ENCODE assay signal across 25 mouse cellular contexts in the genomic region with DNA sequence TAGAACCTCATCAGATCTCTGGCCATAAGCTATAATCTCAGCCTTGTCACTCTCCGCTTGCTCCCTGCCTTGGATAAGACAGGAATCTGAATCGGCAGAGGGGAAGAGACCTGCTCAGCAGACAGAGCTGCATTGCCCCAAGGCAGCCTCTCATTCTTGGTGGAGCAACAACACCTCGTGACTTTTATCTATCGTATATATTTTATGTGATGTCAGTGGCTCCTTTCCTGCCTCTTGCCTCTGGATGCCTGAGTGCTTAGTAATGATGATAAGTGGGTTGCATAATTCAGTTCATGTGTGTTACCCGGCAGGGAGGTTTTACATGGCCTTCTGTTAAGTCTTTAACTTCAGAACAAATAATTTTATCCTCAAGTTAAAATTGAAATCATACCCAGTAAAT.
DNase-seq lines count a peak whose midpoint lies in the region; ATAC-seq and TF ChIP-seq lines count a peak whose summit lies in the region.
"Had no signal": no experiment of that assay in that cellular context is flagged by ENCODE, and none has a peak within 500 bp of the region (broad histone marks: within the 10 kb centered on the region; RNA-seq: fewer than 3 reads in every experiment).

No protein-coding gene starts in this region.

- H3K36me3 ChIP-seq in heart, embryonic 15.5 days: no peaks in the 10 kb centered on the region
- 0 out of 2 replicates have a peak, but pooled peaks cover 4% of the 10 kb centered on the region for H3K36me3 ChIP-seq in embryonic facial prominence, embryonic 14.5 days (ENCODE audit: control insufficient read depth, insufficient read depth, low read length)
- H3K36me3 ChIP-seq: embryonic facial prominence, embryonic 15.5 days; hindbrain, embryonic 12.5 days; stomach, embryonic 15.5 days had no signal

- H3K9ac ChIP-seq in heart, embryonic 15.5 days: no peak overlapping the region
- H3K9ac ChIP-seq in embryonic facial prominence, embryonic 14.5 days (ENCODE audit: low read depth, low read length): no peak overlapping the region
- H3K9ac ChIP-seq: embryonic facial prominence, embryonic 15.5 days; hindbrain, embryonic 12.5 days; stomach, embryonic 15.5 days had no signal

- no peak for TF ChIP-seq POLR2A in lung, adult 2 months (IDR thresholded peaks at IDR 0.05; ENCODE audit: borderline replicate concordance, extremely low read depth, low read depth, low read length)

- H3K4me1 ChIP-seq in heart, embryonic 15.5 days (replicated peaks): no peaks in the 10 kb centered on the region
- no peaks in the 10 kb centered on the region for H3K4me1 ChIP-seq in lung, adult 2 months (ENCODE audit: control insufficient read depth, insufficient read depth, low read length)
- H3K4me1 ChIP-seq in embryonic facial prominence, embryonic 14.5 days (ENCODE audit: control insufficient read depth, insufficient read depth, low read length): peaks cover 5% of the 10 kb centered on the region; the same call in 1 of the 2 replicates
- H3K4me1 ChIP-seq: hindbrain, embryonic 12.5 days; megakaryocyte, embryonic 14.5 days; stomach, embryonic 15.5 days had no signal

- no peak for DNase-seq in heart, adult 8-10 months (ENCODE audit: low spot score)
- peak; percentile 15 for DNase-seq in lung, postnatal 25 days (ENCODE audit: low spot score)
- DNase-seq in lung, adult 2 months: no peak
- DNase-seq in NIH3T3 (ENCODE audit: low read depth): peak; percentile 87
- DNase-seq in embryonic facial prominence, embryonic 14.5 days (ENCODE audit: low spot score): peak; percentile 61
- DNase-seq in right cerebral cortex, adult 2 months (ENCODE audit: low spot score in 2 of 2): no peak
- DNase-seq: adrenal gland, postnatal 36 days; cerebellum, adult 18-20 months; cerebellum, postnatal 36 days; gastrocnemius, postnatal 25 days; kidney, adult 8-10 months; kidney, postnatal 14 days; layer of hippocampus, postnatal 36 days; right cerebral cortex, postnatal 25 days; thymus, adult 18-20 months; thymus, postnatal 4 days had no signal

- H3K27ac ChIP-seq in heart, embryonic 15.5 days: no peak overlapping the region
- H3K27ac ChIP-seq in embryonic facial prominence, embryonic 14.5 days (replicated peaks; ENCODE audit: low read depth, low read length): 0 out of 2 replicates have a peak overlapping the region, but pooled peaks have one; percentile 33
- H3K27ac ChIP-seq: embryonic facial prominence, embryonic 15.5 days; hindbrain, embryonic 12.5 days; layer of hippocampus, adult 2 months; stomach, embryonic 15.5 days had no signal

- no peak overlapping the region for H3K4me3 ChIP-seq in heart, embryonic 15.5 days
- no peak overlapping the region for H3K4me3 ChIP-seq in lung, adult 2 months (replicated peaks; ENCODE audit: extremely low read depth, low read depth, low read length)
- H3K4me3 ChIP-seq in embryonic facial prominence, embryonic 14.5 days (ENCODE audit: low read depth, low read length): no peak overlapping the region
- H3K4me3 ChIP-seq: embryonic facial prominence, embryonic 15.5 days; hindbrain, embryonic 12.5 days; layer of hippocampus, adult 2 months; megakaryocyte, embryonic 14.5 days; stomach, embryonic 15.5 days had no signal

- peak; percentile 47; the same call in 1 of the 2 replicates for ATAC-seq in heart, embryonic 15.5 days (replicated peaks; ENCODE audit: insufficient number of reproducible peaks, insufficient read depth, low FRiP score, low read depth)
- peak; percentile 37; the same call in 1 of the 2 replicates for ATAC-seq in embryonic facial prominence, embryonic 14.5 days (ENCODE audit: low read depth)
- ATAC-seq: CD4-positive, CD25-positive, alpha-beta regulatory T cell, adult 4 months; forebrain, embryonic 16.5 days had no signal

- H3K27me3 ChIP-seq in heart, embryonic 15.5 days: peaks cover 57% of the 10 kb centered on the region
- no peaks in the 10 kb centered on the region for H3K27me3 ChIP-seq in embryonic facial prominence, embryonic 14.5 days (replicated peaks; ENCODE audit: control insufficient read depth, insufficient read depth, low read length)
- H3K27me3 ChIP-seq: embryonic facial prominence, embryonic 15.5 days; hindbrain, embryonic 12.5 days; megakaryocyte, embryonic 14.5 days; stomach, embryonic 15.5 days had no signal

- WGBS in heart, embryonic 15.5 days: 20% methylated on average over 5 of the region's 5 CpGs
- 35% methylated on average over 5 of the region's 5 CpGs for WGBS in lung, adult 2 months
- WGBS in embryonic facial prominence, embryonic 14.5 days: 30% methylated on average over 5 of the region's 5 CpGs

- no peak for TF ChIP-seq CTCF in lung, adult 2 months (IDR thresholded peaks at IDR 0.05; ENCODE audit: insufficient read depth, low read length)

- H3K4me2 ChIP-seq in heart, embryonic 15.5 days: no peak overlapping the region
- no peak overlapping the region for H3K4me2 ChIP-seq in embryonic facial prominence, embryonic 14.5 days (ENCODE audit: low read depth, low read length)
- H3K4me2 ChIP-seq: embryonic facial prominence, embryonic 15.5 days; heart, embryonic 11.5 days; hindbrain, embryonic 12.5 days; stomach, embryonic 15.5 days had no signal

- H3K9me3 ChIP-seq in heart, embryonic 15.5 days (replicated peaks): no peaks in the 10 kb centered on the region
- H3K9me3 ChIP-seq in embryonic facial prominence, embryonic 14.5 days (ENCODE audit: control insufficient read depth, low read length): no peaks in the 10 kb centered on the region
- H3K9me3 ChIP-seq: embryonic facial prominence, embryonic 15.5 days; hindbrain, embryonic 12.5 days; megakaryocyte, embryonic 14.5 days; stomach, embryonic 15.5 days had no signal

Comparison
In these comparisons a context has a peak if more than half of its experiments do, and no peak if none do; other contexts are left out.
1. DNase-seq: peak in lung, postnatal 25 days (single experiment), NIH3T3 (single experiment) and embryonic facial prominence, embryonic 14.5 days (single experiment); none in heart, adult 8-10 months (single experiment), lung, adult 2 months (single experiment) and right cerebral cortex, adult 2 months (0 of 2).